Mouse (Mus musculus) intestine, embryonic 14.5 days (tissue): Measurements from ENCODE around the gene Nepro. TPM values are rescaled to one million over a fixed set of nuclear protein-coding genes. Genes with fewer than 3 reads are reported as not detected.
A peak's percentile ranks its signal among the peaks of the same experiment; 100 is the strongest.

Experiments used
- ATAC-seq: fragments of 200-750 bp; cut with Nextera tagmentation; replicated peaks from 2 replicates; pipeline ENCODE4 v1.8.0; 2017; ENCODE audit warnings: low read depth, moderate number of reproducible peaks, moderate TSS enrichment, moderate library complexity; ENCODE audit not compliant: low FRiP score, low TSS enrichment
- DNase-seq: peaks from one replicate; pipeline ENCODE4 v3.0.0-alpha.2; 2018; ENCODE audit warnings: low spot score
- H3K27ac ChIP-seq: fragments of 300-500 bp; sonication (generic); 2 replicates; pipeline ENCODE4 v1.5.1; 2014; ENCODE audit warnings: low read depth, mild to moderate bottlenecking, control low read depth
- H3K27me3 ChIP-seq: fragments of 300-500 bp; sonication (generic); replicated peaks from 2 replicates; pipeline ENCODE4 v1.6.1; 2014; ENCODE audit warnings: low read length, control low read depth; ENCODE audit not compliant: control insufficient read depth, insufficient read depth
- H3K36me3 ChIP-seq: fragments of 300-500 bp; sonication (generic); 2 replicates; pipeline ENCODE4 v1.6.1; 2014; ENCODE audit warnings: low read length, control low read depth; ENCODE audit not compliant: control insufficient read depth, insufficient read depth
- H3K4me1 ChIP-seq: fragments of 300-500 bp; sonication (generic); replicated peaks from 2 replicates; pipeline ENCODE4 v1.6.1; 2014; ENCODE audit warnings: low read length, control low read depth, mixed read lengths; ENCODE audit not compliant: control insufficient read depth, insufficient read depth
- H3K4me2 ChIP-seq: fragments of 300-500 bp; sonication (generic); 2 replicates; pipeline ENCODE4 v1.6.1; 2014; ENCODE audit warnings: low read length
- H3K4me3 ChIP-seq: fragments of 300-500 bp; sonication (generic); 2 replicates; pipeline ENCODE4 v1.5.1; 2014; ENCODE audit warnings: low read depth, low read length, control low read depth, mixed read lengths
- H3K9ac ChIP-seq: fragments of 300-500 bp; sonication (generic); 2 replicates; pipeline ENCODE4 v1.6.1; 2014; ENCODE audit warnings: mild to moderate bottlenecking, low read length
- H3K9me3 ChIP-seq: fragments of 300-500 bp; sonication (generic); 2 replicates; pipeline ENCODE4 v1.6.1; 2016; ENCODE audit warnings: low read length, control low read depth; ENCODE audit not compliant: control insufficient read depth
- WGBS: fragments of 180-500 bp; shearing (Covaris S2); extraction: QIAGEN DNeasy Blood & Tissue Kit; methylation state at CpG from one replicate; pipeline ENCODE4 v1.1.7; 2014; 5-methylcytosine and 5-hydroxymethylcytosine counted together
- polyA plus RNA-seq: library from polyadenylated mRNA; unstranded; fragments of >200 nt; fragmentation: Nextera tagmentation; extraction: Ambion mirVana; gene quantifications from 2 replicates; pipeline ENCODE4 v1.2.1, GENCODE M21; 2014

Nepro gene
- polyA plus RNA-seq, 1 experiment from 2014 or later = 11.3 TPM

- Histone ChIP-seq H3K27me3 (no peaks in the 10 kb centered on the region), H3K4me3 (no peak overlapping the region), H3K9me3 (no peaks in the 10 kb centered on the region), H3K36me3 (no peaks in the 10 kb centered on the region), H3K27ac (peak overlapping the region; percentile 51; the same call in 1 of the 2 replicates), H3K9ac (no peak overlapping the region), H3K4me1 (peaks cover 27% of the 10 kb centered on the region), H3K4me2 (peak overlapping the region; percentile 29)
- DNase-seq (no peak), ATAC-seq (peak; percentile 30; the same call in 1 of the 2 replicates)
- WGBS = 9% methylated on average over 17 of the region's 18 CpGs
These were observed 36.2 kb upstream of the Nepro start for GRCm38 (mm10) chr16:44687719-44688420.

- no peak overlapping the region for H3K9ac ChIP-seq
- WGBS = 14% methylated on average over 4 of the region's 4 CpGs
- H3K4me2 ChIP-seq = peak overlapping the region; percentile 29
- peak overlapping the region; percentile 51 for H3K27ac ChIP-seq
- peaks cover 27% of the 10 kb centered on the region for H3K4me1 ChIP-seq
- H3K36me3 ChIP-seq = no peaks in the 10 kb centered on the region
- ATAC-seq = no peak
- DNase-seq = no peak
- no peaks in the 10 kb centered on the region for H3K9me3 ChIP-seq
- H3K27me3 ChIP-seq = no peaks in the 10 kb centered on the region
- H3K4me3 ChIP-seq = no peak overlapping the region
These were observed 35.6 kb upstream of the Nepro start for GRCm38 (mm10) chr16:44688507-44688906.

- H3K4me2 ChIP-seq = no peak overlapping the region
- H3K9ac ChIP-seq = no peak overlapping the region
- H3K27ac ChIP-seq = no peak overlapping the region
- no peak overlapping the region for H3K4me3 ChIP-seq
- DNase-seq (no peak), ATAC-seq (no peak)
- no peaks in the 10 kb centered on the region for H3K27me3 ChIP-seq
- H3K4me1 ChIP-seq = peaks cover 27% of the 10 kb centered on the region
- 71% methylated on average over 2 of the region's 2 CpGs for WGBS
- no peaks in the 10 kb centered on the region for H3K9me3 ChIP-seq
- no peaks in the 10 kb centered on the region for H3K36me3 ChIP-seq
These were observed 33.6 kb upstream of the Nepro start for GRCm38 (mm10) chr16:44690501-44690900.

GRCm38 (mm10) chr16:44691066-44691465 is 33.0 kb upstream of the Nepro start:
- H3K27ac ChIP-seq = no peak overlapping the region
- H3K27me3 ChIP-seq = no peaks in the 10 kb centered on the region
- no peaks in the 10 kb centered on the region for H3K9me3 ChIP-seq
- no peaks in the 10 kb centered on the region for H3K36me3 ChIP-seq
- H3K4me1 ChIP-seq = peaks cover 27% of the 10 kb centered on the region
- H3K4me3 ChIP-seq = no peak overlapping the region
- H3K4me2 ChIP-seq = no peak overlapping the region
- ATAC-seq = no peak
- DNase-seq = no peak
- no peak overlapping the region for H3K9ac ChIP-seq
- 83% methylated on average over 2 of the region's 2 CpGs for WGBS

GRCm38 (mm10) chr16:44691561-44692141 is 32.5 kb upstream of the Nepro start:
- Histone ChIP-seq H3K27me3 (no peaks in the 10 kb centered on the region), H3K9me3 (no peaks in the 10 kb centered on the region), H3K27ac (0 out of 2 replicates have a peak overlapping the region, but pooled peaks have one; percentile 12), H3K4me3 (no peak overlapping the region), H3K36me3 (no peaks in the 10 kb centered on the region), H3K9ac (no peak overlapping the region), H3K4me1 (peaks cover 27% of the 10 kb centered on the region), H3K4me2 (peak overlapping the region; percentile 11; the same call in 1 of the 2 replicates)
- ATAC-seq (no peak), DNase-seq (no peak)
- WGBS = 56% methylated on average over 17 of the region's 17 CpGs

- Histone ChIP-seq H3K4me2 (no peak overlapping the region), H3K27me3 (no peaks in the 10 kb centered on the region), H3K9ac (no peak overlapping the region), H3K4me3 (no peak overlapping the region), H3K27ac (no peak overlapping the region), H3K9me3 (no peaks in the 10 kb centered on the region), H3K4me1 (peaks cover 26% of the 10 kb centered on the region), H3K36me3 (no peaks in the 10 kb centered on the region)
- 95% methylated on average over 1 of the region's 1 CpGs for WGBS
- DNase-seq = no peak
- no peak for ATAC-seq
These were observed 31.6 kb upstream of the Nepro start for GRCm38 (mm10) chr16:44692541-44692940.

GRCm38 (mm10) chr16:44693695-44694094 is 30.4 kb upstream of the Nepro start:
- Histone ChIP-seq H3K9ac (no peak overlapping the region), H3K36me3 (no peaks in the 10 kb centered on the region), H3K27me3 (no peaks in the 10 kb centered on the region), H3K27ac (no peak overlapping the region), H3K4me2 (no peak overlapping the region), H3K4me3 (no peak overlapping the region), H3K9me3 (no peaks in the 10 kb centered on the region), H3K4me1 (peaks cover 15% of the 10 kb centered on the region; the same call in 1 of the 2 replicates)
- no peak for DNase-seq
- no peak for ATAC-seq
- 67% methylated on average over 6 of the region's 6 CpGs for WGBS

GRCm38 (mm10) chr16:44695214-44695858 is 28.8 kb upstream of the Nepro start:
- Histone ChIP-seq H3K4me3 (no peak overlapping the region), H3K36me3 (no peaks in the 10 kb centered on the region), H3K27ac (peak overlapping the region; percentile 64), H3K9me3 (no peaks in the 10 kb centered on the region), H3K27me3 (no peaks in the 10 kb centered on the region), H3K4me1 (peaks cover 10% of the 10 kb centered on the region; the same call in 1 of the 2 replicates), H3K9ac (no peak overlapping the region), H3K4me2 (no peak overlapping the region)
- WGBS = 50% methylated on average over 8 of the region's 8 CpGs
- DNase-seq (peak; percentile 66), ATAC-seq (peak; percentile 68)
